Mouse (Mus musculus): Measurements from ENCODE around the gene Qrich2. TPM values are rescaled to one million over a fixed set of nuclear protein-coding genes. Genes with fewer than 3 reads are reported as not detected.

Qrich2 gene
- polyA plus RNA-seq, 1 experiment from 2014 or later = 0.08 TPM

DNA sequence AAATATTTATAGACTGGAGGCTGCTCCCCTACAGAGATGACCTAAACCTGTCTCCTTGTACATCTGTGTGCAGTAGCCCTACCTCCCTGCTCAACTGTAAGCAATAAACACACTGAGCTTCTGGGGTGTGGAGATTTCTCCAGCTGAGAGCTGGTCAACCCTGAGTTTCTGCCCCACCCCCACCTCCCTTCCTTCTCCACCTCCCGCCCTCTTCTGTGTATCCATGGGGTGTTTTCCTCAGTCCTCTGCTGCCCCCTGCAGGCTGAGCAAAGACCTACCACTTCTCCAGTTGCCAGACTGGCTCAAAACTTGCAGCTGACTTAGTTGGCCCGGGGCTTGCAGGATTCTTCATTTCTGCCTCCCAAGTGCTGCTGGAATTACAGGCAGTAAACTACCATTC is 2.2 kb downstream of the Qrich2 start:
- TF ChIP-seq CTCF (IDR thresholded peaks at IDR 0.05; ENCODE audit: low read depth) = peak; percentile 87
- TF ChIP-seq EP300 (optimal IDR thresholded peaks at IDR 0.05) = no peak
- WGBS = 4% methylated on average over 2 of the region's 2 CpGs

DNA sequence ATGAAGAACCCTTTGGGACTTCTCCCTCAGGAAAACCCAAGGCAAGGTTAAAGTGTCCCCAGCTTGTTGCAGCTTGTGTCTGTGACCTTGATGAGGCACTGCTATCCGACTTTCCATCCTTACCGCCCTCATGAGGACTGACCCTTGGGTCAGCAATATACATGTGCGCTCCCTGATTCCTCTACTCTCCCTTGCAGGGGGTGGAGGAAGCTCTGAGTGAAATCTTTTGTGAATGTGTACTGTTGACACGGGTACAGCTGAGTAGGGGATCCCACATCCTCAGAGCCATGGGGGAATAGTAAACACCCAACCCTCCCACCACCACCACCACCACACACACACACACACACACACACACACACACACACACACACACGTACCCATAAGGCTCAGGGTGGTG is 2.7 kb downstream of the Qrich2 start:
- Histone ChIP-seq H3K27ac (replicated peaks) (no peak overlapping the region; the same call in 1 of the 2 replicates), H3K27me3 (ENCODE audit: control insufficient read depth, insufficient read depth, low read length) (no peaks in the 10 kb centered on the region), H3K9me3 (ENCODE audit: control insufficient read depth, low read length) (no peaks in the 10 kb centered on the region), H3K4me2 (replicated peaks; ENCODE audit: low read depth) (no peak overlapping the region), H3K4me3 (ENCODE audit: low read depth, low read length) (no peak overlapping the region), H3K9ac (ENCODE audit: low read length) (no peak overlapping the region), H3K4me1 (replicated peaks; ENCODE audit: control insufficient read depth, insufficient read depth) (no peaks in the 10 kb centered on the region), H3K36me3 (ENCODE audit: control insufficient read depth, insufficient read depth, low read length) (no peaks in the 10 kb centered on the region)
- 46% methylated on average over 5 of the region's 5 CpGs for WGBS
- ATAC-seq (ENCODE audit: low FRiP score, low TSS enrichment) (no peak; the same call in 1 of the 2 replicates), DNase-seq (ENCODE audit: low spot score) (no peak)
- no peak for TF ChIP-seq CTCF (IDR thresholded peaks at IDR 0.05; ENCODE audit: low read depth)
- no peak for TF ChIP-seq EP300 (optimal IDR thresholded peaks at IDR 0.05)

More for the DNA sequence above, 2.2 kb downstream of the Qrich2 start:
- Histone ChIP-seq H3K4me2 (replicated peaks; ENCODE audit: low read depth) (no peak overlapping the region), H3K27ac (replicated peaks) (no peak overlapping the region; the same call in 1 of the 2 replicates), H3K9me3 (ENCODE audit: control insufficient read depth, low read length) (no peaks in the 10 kb centered on the region), H3K9ac (ENCODE audit: low read length) (no peak overlapping the region), H3K36me3 (ENCODE audit: control insufficient read depth, insufficient read depth, low read length) (no peaks in the 10 kb centered on the region), H3K4me1 (replicated peaks; ENCODE audit: control insufficient read depth, insufficient read depth) (no peaks in the 10 kb centered on the region), H3K27me3 (ENCODE audit: control insufficient read depth, insufficient read depth, low read length) (no peaks in the 10 kb centered on the region), H3K4me3 (ENCODE audit: low read depth, low read length) (no peak overlapping the region)
- ATAC-seq (ENCODE audit: low FRiP score, low TSS enrichment) = peak; percentile 91
- DNase-seq (ENCODE audit: low spot score) = peak; percentile 94

DNA sequence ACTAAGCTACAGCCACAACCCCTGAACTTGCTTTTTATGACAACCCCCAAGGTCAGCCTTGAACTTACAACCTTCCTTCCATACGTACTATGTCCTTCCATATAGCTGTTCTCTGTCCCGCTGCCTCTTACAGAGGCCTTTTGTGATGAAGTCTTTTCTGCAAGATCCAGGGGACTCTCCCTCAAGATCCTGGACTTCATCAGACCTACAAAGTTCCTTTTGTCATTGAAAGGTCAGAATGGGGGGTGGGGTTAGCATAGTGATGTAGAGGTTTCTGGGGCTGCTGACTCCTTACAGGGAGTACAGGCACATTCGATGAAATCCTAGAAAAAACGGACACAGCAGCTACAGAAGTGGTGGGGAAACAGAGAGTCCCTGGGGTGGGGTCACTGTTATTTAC is 6.3 kb downstream of the Qrich2 start:
- H3K36me3 ChIP-seq (ENCODE audit: control insufficient read depth, insufficient read depth, low read length) = no peaks in the 10 kb centered on the region
- 69% methylated on average over 4 of the region's 4 CpGs for WGBS
- H3K4me3 ChIP-seq (ENCODE audit: low read depth, low read length) = no peak overlapping the region
- no peak overlapping the region for H3K9ac ChIP-seq (ENCODE audit: low read length)
- H3K9me3 ChIP-seq (ENCODE audit: control insufficient read depth, low read length) = no peaks in the 10 kb centered on the region
- no peak for TF ChIP-seq EP300 (optimal IDR thresholded peaks at IDR 0.05)
- no peak for TF ChIP-seq CTCF (IDR thresholded peaks at IDR 0.05; ENCODE audit: low read depth)
- no peaks in the 10 kb centered on the region for H3K27me3 ChIP-seq (ENCODE audit: control insufficient read depth, insufficient read depth, low read length)
- no peak overlapping the region for H3K4me2 ChIP-seq (replicated peaks; ENCODE audit: low read depth)
- H3K27ac ChIP-seq (replicated peaks) = no peak overlapping the region
- ATAC-seq (ENCODE audit: low FRiP score, low TSS enrichment) (no peak), DNase-seq (ENCODE audit: low spot score) (no peak)
- no peaks in the 10 kb centered on the region for H3K4me1 ChIP-seq (replicated peaks; ENCODE audit: control insufficient read depth, insufficient read depth)

DNA sequence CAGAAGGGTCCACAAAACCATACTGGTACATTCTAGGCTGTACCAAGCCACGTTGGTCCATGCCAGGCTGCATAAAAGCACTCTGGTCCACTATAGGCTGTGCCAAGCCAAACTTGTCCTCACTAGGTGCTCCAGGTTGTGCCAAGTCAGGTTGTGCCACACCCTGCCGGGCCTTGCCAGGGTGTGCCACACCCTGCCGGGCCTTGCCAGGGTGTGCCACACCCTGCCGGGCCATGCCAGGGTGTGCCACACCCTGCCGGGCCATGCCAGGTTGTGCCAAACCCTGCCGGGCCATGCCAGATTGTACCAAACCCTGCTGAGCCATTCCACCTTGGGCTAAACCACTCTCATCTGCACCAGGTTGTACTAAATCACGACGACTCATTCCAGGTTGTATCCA is 9.8 kb downstream of the Qrich2 start:
- 69% methylated on average over 8 of the region's 8 CpGs for WGBS
- no peaks in the 10 kb centered on the region for H3K4me1 ChIP-seq (replicated peaks; ENCODE audit: control insufficient read depth, insufficient read depth)
- H3K9ac ChIP-seq (ENCODE audit: low read length) = no peak overlapping the region
- ATAC-seq (ENCODE audit: low FRiP score, low TSS enrichment) = no peak
- no peaks in the 10 kb centered on the region for H3K36me3 ChIP-seq (ENCODE audit: control insufficient read depth, insufficient read depth, low read length)
- no peak overlapping the region for H3K4me3 ChIP-seq (ENCODE audit: low read depth, low read length)
- H3K9me3 ChIP-seq (ENCODE audit: control insufficient read depth, low read length) = no peaks in the 10 kb centered on the region
- no peak overlapping the region for H3K4me2 ChIP-seq (replicated peaks; ENCODE audit: low read depth)
- no peak overlapping the region for H3K27ac ChIP-seq (replicated peaks)
- DNase-seq (ENCODE audit: low spot score) = no peak
- no peak for TF ChIP-seq CTCF (IDR thresholded peaks at IDR 0.05; ENCODE audit: low read depth)
- TF ChIP-seq EP300 (optimal IDR thresholded peaks at IDR 0.05) = no peak
- no peaks in the 10 kb centered on the region for H3K27me3 ChIP-seq (ENCODE audit: control insufficient read depth, insufficient read depth, low read length)

DNA sequence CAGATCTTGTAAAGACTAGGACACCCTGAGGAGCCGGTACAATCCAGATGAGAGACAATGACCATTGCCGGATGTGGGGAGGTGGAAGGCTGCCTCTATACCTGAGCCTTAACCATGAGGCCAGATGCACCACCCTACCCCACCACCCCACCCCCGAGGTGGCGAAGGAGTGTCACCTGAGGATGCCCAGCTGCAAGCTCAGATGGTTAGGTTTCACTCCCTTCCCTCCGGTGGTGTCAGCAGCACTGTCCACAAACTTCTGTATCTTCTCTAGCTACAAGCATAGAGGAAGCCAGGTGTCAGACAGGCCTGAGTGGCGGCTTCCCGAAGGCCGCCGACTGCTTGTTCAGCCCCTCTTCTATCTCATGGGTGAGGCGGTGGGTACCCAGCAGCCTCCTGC is 12.2 kb downstream of the Qrich2 start:
- Histone ChIP-seq H3K4me3 (ENCODE audit: low read depth, low read length) (no peak overlapping the region), H3K4me1 (replicated peaks; ENCODE audit: control insufficient read depth, insufficient read depth) (no peaks in the 10 kb centered on the region), H3K9me3 (ENCODE audit: control insufficient read depth, low read length) (no peaks in the 10 kb centered on the region), H3K27me3 (ENCODE audit: control insufficient read depth, insufficient read depth, low read length) (no peaks in the 10 kb centered on the region), H3K4me2 (replicated peaks; ENCODE audit: low read depth) (no peak overlapping the region), H3K36me3 (ENCODE audit: control insufficient read depth, insufficient read depth, low read length) (no peaks in the 10 kb centered on the region), H3K9ac (ENCODE audit: low read length) (no peak overlapping the region), H3K27ac (replicated peaks) (no peak overlapping the region)
- ATAC-seq (ENCODE audit: low FRiP score, low TSS enrichment) (no peak), DNase-seq (ENCODE audit: low spot score) (no peak)
- 81% methylated on average over 10 of the region's 10 CpGs for WGBS
- TF ChIP-seq CTCF (IDR thresholded peaks at IDR 0.05; ENCODE audit: low read depth) (no peak), EP300 (optimal IDR thresholded peaks at IDR 0.05) (no peak)

DNA sequence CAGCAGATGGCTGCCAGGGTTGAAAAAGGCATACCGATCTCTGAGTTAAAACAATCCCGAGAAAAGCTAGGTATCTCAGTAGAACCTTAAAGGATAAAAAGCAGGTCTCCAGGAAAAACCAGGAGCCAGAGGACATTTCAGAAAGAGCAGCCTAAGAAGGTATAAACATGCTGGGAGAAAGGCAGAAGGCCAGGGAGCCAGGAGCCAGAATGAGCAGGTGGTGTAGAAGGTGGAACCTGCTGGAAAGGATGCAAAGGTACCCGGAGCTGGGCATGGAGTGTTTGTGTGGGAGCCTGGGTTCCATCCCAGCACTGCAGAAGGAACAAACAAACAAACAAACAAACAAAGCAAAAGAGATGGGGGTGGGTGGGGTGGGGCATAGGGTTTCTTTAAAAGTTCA is 16.7 kb downstream of the Qrich2 start:
- Histone ChIP-seq H3K9me3 (ENCODE audit: control insufficient read depth, low read length) (no peaks in the 10 kb centered on the region), H3K4me2 (replicated peaks; ENCODE audit: low read depth) (no peak overlapping the region), H3K9ac (ENCODE audit: low read length) (no peak overlapping the region), H3K4me3 (ENCODE audit: low read depth, low read length) (no peak overlapping the region), H3K36me3 (ENCODE audit: control insufficient read depth, insufficient read depth, low read length) (no peaks in the 10 kb centered on the region), H3K27ac (replicated peaks) (no peak overlapping the region), H3K4me1 (replicated peaks; ENCODE audit: control insufficient read depth, insufficient read depth) (no peaks in the 10 kb centered on the region), H3K27me3 (ENCODE audit: control insufficient read depth, insufficient read depth, low read length) (no peaks in the 10 kb centered on the region)
- DNase-seq (ENCODE audit: low spot score) (no peak), ATAC-seq (ENCODE audit: low FRiP score, low TSS enrichment) (no peak)
- 97% methylated on average over 3 of the region's 3 CpGs for WGBS
- no peak for TF ChIP-seq CTCF (IDR thresholded peaks at IDR 0.05; ENCODE audit: low read depth)

Measured in stomach, postnatal 0 days (tissue).